Mouse (Mus musculus) ES-Bruce4 (cell line): Measurements from ENCODE around the gene Pdx1. TPM values are rescaled to one million over a fixed set of nuclear protein-coding genes. Genes with fewer than 3 reads are reported as not detected.

ENCODE experiments used
- H3K27ac ChIP-seq: 2 replicates; pipeline ENCODE4 v1.5.1; 2012; ENCODE audit warnings: low read length, inconsistent platforms; ENCODE audit not compliant: insufficient read depth
- H3K27me3 ChIP-seq: 2 replicates; pipeline ENCODE4 v1.6.1; 2012; ENCODE audit warnings: mild to moderate bottlenecking, low read length, inconsistent platforms; ENCODE audit not compliant: control insufficient read depth, poor library complexity, insufficient read depth, severe bottlenecking
- H3K36me3 ChIP-seq: 2 replicates; pipeline ENCODE4 v1.6.1; 2012; ENCODE audit warnings: inconsistent platforms, mild to moderate bottlenecking, low read length, moderate library complexity; ENCODE audit not compliant: control insufficient read depth, poor library complexity, insufficient read depth, severe bottlenecking
- H3K4me1 ChIP-seq: one replicate; pipeline ENCODE4 v1.8.1; 2011; ENCODE audit warnings: low read length; ENCODE audit not compliant: control insufficient read depth, insufficient read depth
- H3K4me3 ChIP-seq: 2 replicates; pipeline ENCODE4 v1.5.1; 2011; ENCODE audit warnings: low read depth, mild to moderate bottlenecking, low read length
- H3K9ac ChIP-seq: 2 replicates; pipeline ENCODE4 v1.6.1; 2012; ENCODE audit warnings: low read depth, mild to moderate bottlenecking, inconsistent platforms; ENCODE audit not compliant: poor library complexity, severe bottlenecking
- H3K9me3 ChIP-seq: replicated peaks from 2 replicates; pipeline ENCODE4 v1.6.1; 2012; ENCODE audit warnings: mild to moderate bottlenecking, low read length, inconsistent platforms; ENCODE audit not compliant: control insufficient read depth, poor library complexity, insufficient read depth, severe bottlenecking
- CTCF ChIP-seq: IDR thresholded peaks from one replicate; pipeline ENCODE4 v1.8.1; 2011; ENCODE audit warnings: low read depth, low read length
- EP300 ChIP-seq: IDR thresholded peaks from 2 replicates; pipeline ENCODE4 v1.6.1; 2011; ENCODE audit warnings: low read depth, low read length; ENCODE audit not compliant: insufficient read depth
- POLR2A ChIP-seq: IDR thresholded peaks from one replicate; pipeline ENCODE4 v1.8.1; 2011; ENCODE audit warnings: low read length; ENCODE audit not compliant: insufficient read depth
- polyA plus RNA-seq: library from polyadenylated mRNA; stranded (reverse); fragments of >200 nt; gene quantifications from 2 replicates; pipeline ENCODE4 v1.2.4, GENCODE M21; 2011; ENCODE audit warnings: low read depth; ENCODE audit not compliant: missing spikeins, insufficient read depth, insufficient read length

Gene Pdx1
- polyA plus RNA-seq, 1 experiment: not detected

DNA sequence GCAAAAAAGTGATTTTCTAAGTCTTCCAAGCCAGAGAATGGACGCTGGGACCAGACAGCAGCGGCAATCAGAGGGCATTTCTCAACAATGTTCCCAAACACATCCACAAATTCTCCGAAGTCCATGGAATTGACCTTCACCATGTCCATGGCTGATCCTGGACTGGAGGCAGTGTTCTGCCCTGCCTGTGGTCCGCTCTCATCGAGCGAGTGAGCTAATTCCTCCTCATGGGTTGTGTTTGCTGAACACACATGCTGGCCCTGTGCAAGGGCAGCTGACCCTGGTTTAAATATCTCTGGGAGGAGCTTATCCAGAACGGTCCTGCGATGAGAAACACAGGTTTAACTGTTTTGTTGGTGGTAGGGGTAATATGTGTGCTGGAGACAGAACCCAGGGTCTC is 52.4 kb downstream of the Pdx1 start, which contains the start of gene Urad:
Gene Urad, minus strand, starts transcription at position 258 of the 400 bp plus-strand sequence.
- Histone ChIP-seq H3K4me1 (no peaks in the 10 kb centered on the region), H3K27me3 (no peaks in the 10 kb centered on the region), H3K36me3 (no peaks in the 10 kb centered on the region), H3K9me3 (no peaks in the 10 kb centered on the region), H3K9ac (no peak within 1 kb of the TSS), H3K27ac (no peak within 1 kb of the TSS), H3K4me3 (no peak within 1 kb of the TSS)
- no peak for TF ChIP-seq CTCF
- no peak for TF ChIP-seq POLR2A
- no peak for TF ChIP-seq EP300

GRCm38 (mm10) chr5:147323237-147323917 is 53.6 kb downstream of the Pdx1 start:
- H3K9me3 ChIP-seq: no peaks in the 10 kb centered on the region
- no peak overlapping the region for H3K27ac ChIP-seq
- H3K4me3 ChIP-seq: no peak overlapping the region
- H3K27me3 ChIP-seq: no peaks in the 10 kb centered on the region
- TF ChIP-seq CTCF: peak; percentile 84
- TF ChIP-seq POLR2A: no peak
- H3K9ac ChIP-seq: no peak overlapping the region
- no peaks in the 10 kb centered on the region for H3K36me3 ChIP-seq
- H3K4me1 ChIP-seq: no peaks in the 10 kb centered on the region

Other genes with a start within 250 kb of the Pdx1 start
- gene Lnx2, start 193.4 kb upstream of the Pdx1 start, polyA plus RNA-seq: 9.0 and 9.9 TPM in 2 replicates
- 149 and 155 TPM in 2 replicates for gene Polr1d, start 192.9 kb upstream of the Pdx1 start, polyA plus RNA-seq
- not detected in 2 replicates for gene Gsx1, start 81.3 kb upstream of the Pdx1 start, polyA plus RNA-seq
- 0.70 and 1.1 TPM in 2 replicates for gene Cdx2, start 37.3 kb downstream of the Pdx1 start, polyA plus RNA-seq
- not detected in 2 replicates for gene Urad, start 52.5 kb downstream of the Pdx1 start, polyA plus RNA-seq
- gene Flt3, start 130.5 kb downstream of the Pdx1 start, polyA plus RNA-seq: 0.21 TPM in 1 of 2 replicates, not detected in the other
- gene Pan3, start 160.2 kb downstream of the Pdx1 start, polyA plus RNA-seq: 111 and 114 TPM in 2 replicates